Mouse (Mus musculus): ENCODE measurements around the gene Gmds.

The Gmds gene

DNA sequence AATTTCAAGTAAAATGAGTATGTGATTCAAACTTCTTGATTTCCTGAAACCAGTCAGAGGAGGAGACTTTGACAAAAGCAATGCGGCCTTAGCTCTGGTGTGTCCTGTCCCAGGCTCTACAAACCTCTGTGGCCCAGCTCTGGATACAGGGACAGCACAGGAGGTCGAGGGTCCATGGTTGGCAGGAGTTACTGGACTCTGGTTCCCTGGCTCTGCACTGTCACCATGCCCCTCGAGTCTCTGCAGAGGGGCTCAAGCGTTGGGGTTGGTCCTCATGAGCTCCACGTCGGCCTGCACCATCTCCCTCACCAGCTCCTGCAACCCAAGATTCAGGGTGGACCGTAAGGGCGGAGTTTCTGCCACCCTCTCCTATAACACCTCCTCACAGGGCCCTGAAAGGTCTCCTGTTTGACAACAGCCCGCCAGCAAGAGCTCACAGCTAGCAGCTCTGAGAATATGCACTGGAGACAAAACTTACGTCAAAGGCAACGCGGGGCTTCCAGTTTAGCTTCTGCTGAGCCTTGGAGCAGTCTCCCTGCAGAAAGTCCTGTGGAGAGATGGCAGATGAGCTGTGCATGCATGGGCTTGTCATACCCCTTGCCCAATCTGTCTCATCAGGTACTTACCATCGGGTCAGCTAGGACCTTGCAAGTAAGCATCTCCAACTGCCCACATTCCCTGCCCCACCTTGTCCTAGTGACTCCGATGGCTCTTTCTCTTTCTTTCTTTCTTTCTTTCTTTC, 518.7 kb downstream of the Gmds start:
- in situ Hi-C loops (cut with MboI, MseI): no loop called here

GRCm38 (mm10) chr13:31818337-31818736, 520.2 kb downstream of the Gmds start:
- in situ Hi-C loops (cut with MboI, MseI): no loop called here

GRCm38 (mm10) chr13:31815383-31816003, 523.0 kb downstream of the Gmds start:
- in situ Hi-C loops (cut with MboI, MseI): no loop called here

- in situ Hi-C loops (cut with MboI, MseI): no loop called here
These were observed 525.8 kb downstream of the Gmds start for GRCm38 (mm10) chr13:31812701-31813100.

DNA sequence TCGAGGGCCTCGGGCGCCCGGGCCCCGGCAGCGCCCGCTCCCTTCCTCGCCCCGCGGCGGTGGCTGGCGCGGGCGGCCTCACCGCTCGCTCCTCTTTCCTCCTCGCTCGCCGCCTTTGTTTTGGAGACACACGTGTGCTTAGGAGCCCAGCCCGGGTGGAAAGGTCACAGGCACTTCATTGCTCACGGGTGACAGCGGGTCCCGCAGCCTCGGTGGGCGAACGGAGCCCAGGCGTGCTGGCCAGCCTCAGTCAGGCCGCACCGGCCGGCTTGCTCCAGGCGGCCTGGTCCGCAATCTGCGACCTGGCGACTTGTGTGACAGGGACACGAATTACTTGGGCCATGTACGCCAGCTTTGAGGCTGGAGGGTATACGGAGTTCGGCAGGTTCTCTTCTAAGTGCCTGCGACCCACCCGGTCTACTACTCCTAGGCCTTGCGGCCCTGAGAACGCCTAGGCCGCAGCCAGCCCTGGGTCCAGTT, 527.0 kb downstream of the Gmds start:
- in situ Hi-C loops (cut with MboI, MseI): no loop called here

DNA sequence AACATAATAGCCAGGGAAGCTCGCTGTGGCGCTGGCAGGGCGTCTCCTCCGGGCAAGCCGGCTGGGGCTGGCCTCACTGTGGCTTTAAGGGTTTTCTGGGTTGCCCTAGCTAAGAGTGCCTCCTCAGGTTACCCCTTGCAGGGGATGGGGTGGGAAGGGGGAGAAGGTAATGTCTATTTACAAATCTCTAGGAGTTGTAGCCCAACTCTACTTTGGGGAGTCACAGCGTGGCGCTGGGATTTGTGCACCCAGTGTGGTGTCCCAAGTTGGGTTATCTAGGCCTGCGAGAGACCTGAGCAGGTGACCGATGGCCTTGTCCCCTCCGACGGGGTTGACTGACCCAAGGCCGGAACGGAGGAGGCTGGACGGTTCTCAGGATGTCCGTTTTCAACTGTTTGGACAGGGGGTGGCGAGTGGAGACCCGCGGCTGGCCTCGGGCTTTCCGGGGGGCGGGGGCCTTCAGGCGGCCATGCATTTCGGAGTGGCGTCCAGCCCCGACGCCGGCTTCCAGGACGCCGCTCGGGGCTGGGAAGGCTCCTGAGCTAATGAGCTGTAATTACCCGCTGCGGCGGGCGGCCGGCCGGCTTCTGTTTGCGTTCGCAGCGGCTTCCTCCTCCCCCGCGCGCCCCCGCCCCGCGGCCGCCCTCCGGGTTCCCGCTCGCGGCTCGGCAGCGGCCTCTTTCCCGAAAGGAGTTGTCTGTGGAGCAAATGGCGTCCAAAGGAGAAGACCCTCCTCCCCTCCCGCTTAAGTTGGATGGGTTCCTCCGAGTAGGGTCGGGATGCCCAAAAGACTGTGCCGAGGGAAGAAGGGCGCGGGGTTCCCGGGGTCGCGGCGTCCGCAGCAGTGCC, 527.6 kb downstream of the Gmds start:
- in situ Hi-C loops (cut with MboI, MseI): no loop called here

GRCm38 (mm10) chr13:31810375-31810692, 528.2 kb downstream of the Gmds start:
- in situ Hi-C loops (cut with MboI, MseI): no loop called here

DNA sequence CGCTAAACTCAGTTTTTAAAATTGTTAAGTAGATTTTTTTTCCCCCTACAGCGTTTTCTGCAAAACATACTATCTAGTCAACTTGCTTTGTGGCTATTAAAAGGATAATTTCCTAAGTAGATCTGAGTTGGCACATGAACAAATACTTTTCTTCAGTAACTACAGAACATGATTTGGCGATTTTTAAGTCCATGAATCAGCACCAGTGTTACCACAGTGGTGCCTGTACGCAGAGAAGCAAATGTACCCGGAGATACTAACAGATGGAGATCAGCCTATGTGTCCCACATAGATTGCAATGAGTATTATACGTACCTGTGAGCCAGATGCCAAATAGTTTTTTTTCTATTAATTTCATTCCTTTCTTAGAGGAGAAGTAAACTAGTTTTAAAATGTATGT, 528.8 kb downstream of the Gmds start:
- in situ Hi-C loops (cut with MboI, MseI): no loop called here

GRCm38 (mm10) chr13:31808804-31809420, 529.6 kb downstream of the Gmds start:
- in situ Hi-C loops (cut with MboI, MseI): no loop called here

- in situ Hi-C loops (cut with MboI, MseI): no loop called here
These were observed 530.3 kb downstream of the Gmds start for GRCm38 (mm10) chr13:31808116-31808803.

DNA sequence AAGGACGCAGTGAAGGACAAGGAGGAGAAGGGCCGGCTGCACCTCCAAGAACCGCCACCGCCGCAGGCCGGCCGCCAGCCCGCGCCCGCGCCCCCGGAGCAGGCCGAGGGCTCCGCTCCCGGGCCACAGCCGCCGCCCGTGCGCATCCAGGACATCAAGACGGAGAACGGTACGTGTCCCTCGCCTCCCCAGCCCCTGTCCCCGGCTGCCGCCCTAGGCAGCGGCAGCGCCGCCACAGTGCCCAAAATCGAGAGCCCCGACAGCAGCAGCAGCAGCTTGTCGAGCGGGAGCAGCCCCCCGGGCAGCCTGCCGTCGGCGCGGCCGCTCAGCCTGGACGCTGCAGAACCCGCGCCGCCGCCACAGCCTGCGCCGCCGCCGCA, 530.8 kb downstream of the Gmds start:
- in situ Hi-C loops (cut with MboI, MseI): no loop called here

DNA sequence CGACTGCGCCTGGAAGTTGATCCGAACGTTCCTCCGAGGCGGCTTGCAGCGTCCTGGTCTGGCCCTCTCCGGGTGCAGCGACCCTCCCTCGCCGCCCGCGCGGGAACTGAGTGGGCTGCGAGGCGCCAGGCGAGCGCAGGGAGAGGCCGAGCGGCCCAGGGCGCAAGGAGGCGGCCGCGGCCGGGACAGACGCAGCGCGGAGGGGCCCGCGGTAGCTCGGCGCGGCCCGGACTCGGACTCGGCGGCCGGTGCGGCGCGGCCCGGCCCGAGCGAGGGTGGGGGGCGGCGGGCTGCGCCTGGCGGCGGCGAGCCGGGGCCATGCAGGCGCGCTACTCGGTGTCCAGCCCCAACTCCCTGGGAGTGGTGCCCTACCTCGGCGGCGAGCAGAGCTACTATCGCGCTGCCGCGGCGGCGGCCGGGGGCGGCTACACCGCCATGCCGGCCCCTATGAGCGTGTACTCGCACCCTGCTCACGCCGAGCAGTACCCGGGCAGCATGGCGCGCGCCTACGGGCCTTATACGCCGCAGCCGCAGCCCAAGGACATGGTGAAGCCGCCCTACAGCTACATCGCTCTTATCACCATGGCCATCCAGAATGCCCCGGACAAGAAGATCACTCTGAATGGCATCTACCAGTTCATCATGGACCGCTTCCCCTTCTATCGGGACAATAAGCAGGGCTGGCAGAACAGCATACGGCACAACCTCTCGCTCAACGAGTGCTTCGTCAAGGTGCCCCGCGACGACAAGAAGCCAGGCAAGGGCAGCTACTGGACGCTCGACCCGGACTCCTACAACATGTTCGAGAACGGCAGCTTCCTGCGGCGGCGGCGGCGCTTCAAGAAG, 531.4 kb downstream of the Gmds start:
- in situ Hi-C loops (cut with MboI, MseI): no loop called here

DNA sequence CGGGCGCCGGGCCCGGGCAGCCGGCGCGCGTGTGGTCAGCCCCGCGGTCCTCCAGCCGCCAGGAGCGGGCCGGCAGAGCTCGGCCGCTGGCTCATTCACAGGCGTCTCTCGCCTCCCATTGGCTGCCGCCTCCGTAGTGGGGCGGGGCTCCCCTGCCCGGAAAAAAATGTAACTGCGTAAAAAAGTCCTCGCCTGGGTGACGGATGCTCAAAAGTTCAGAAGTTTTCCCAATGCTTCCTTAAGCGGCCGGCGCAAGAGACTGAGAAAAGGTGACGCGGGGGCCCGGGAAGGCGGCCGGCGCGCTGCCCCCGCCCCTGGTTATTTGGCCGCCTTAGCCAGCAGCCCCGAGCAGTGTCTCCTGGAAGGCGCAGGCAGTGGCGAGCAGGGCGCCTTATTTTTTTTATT, 532.1 kb downstream of the Gmds start, which contains the start of gene Foxc1:
Foxc1 (plus strand) TSS at position 206 of the 405 bp plus-strand sequence.
- in situ Hi-C loops (cut with MboI, MseI): no loop called here

DNA sequence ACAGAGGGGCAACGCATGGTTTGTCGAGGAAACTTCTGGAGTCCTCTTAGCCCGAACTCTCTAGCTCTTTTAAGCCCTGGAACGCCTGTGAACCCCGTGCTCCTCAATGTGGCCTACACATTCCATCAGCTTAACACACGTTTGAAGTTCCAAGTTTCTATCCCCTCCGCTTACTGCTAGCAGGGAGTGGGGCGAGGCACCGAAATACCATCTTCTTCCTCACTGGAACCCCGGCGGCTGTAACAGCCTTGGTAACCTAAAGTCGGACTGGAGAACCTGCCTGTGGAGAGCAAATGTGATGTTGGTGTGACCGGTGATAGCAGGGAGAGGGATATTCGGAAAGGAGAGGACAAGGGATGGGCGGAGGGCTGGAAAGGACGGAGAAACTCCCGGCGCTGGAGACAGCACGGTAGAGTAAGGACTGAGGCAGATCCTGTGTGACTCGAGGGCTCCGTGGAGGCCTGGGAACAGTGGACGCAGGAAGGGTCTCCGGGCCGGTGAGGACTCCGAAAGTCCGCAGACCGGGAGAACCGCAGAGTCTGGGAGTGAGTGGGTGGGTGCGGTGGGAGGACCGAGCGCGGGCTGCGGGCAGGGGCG, 532.6 kb downstream of the Gmds start:
- in situ Hi-C loops (cut with MboI, MseI): no loop called here

GRCm38 (mm10) chr13:31804571-31804970, 534.0 kb downstream of the Gmds start:
- in situ Hi-C loops (cut with MboI, MseI): loop anchor here (5.0 kb wide), 2 partner anchors 413 to 868 kb away; no protein-coding TSS in a partner anchor

DNA sequence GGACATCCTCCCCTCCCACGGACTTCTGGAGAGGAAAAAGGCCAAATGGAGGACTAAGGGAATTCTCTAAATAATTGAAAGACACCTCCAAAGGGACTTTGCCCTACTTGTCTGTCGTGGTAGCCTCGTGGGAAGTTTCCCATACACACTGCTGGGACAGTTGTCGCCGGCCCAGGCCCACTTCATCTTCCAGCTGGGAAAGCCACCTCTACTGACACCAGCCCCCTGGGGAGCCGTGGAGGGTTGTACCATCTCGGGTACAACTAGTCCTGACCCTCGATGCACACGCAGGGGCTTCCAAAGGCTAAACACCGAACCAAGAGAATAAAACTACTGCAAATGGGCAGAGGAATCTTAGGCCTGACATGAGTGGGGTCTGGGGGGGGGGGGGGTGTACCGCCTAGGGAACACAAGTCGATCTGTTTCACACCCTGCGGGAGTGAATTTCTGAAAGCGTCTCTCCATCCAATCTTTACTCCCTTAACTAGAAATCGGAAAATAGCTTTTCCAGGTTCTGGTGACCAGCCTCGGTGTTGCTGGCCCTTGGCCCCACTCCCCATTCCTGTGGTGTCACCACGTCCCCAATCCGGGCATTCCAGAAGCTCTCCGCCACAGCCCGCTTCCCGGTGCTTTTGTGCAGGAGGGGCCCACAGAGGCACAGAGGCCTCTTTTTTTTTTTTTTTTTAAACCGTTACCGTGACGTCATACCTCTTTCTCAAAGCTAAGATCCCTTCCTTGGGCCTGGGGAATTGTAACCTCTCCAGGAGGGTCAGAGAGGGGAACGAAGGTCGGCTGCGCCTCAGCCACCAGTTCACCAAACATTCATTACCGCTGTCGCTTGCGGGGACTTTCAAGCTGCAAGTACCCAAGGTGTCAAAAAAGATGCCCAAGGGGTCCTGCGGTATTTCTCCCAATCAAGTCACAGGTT, 535.1 kb downstream of the Gmds start:
- in situ Hi-C loops (cut with MboI, MseI): loop anchor here (5.0 kb wide), 2 partner anchors 414 to 869 kb away; no protein-coding TSS in a partner anchor

DNA sequence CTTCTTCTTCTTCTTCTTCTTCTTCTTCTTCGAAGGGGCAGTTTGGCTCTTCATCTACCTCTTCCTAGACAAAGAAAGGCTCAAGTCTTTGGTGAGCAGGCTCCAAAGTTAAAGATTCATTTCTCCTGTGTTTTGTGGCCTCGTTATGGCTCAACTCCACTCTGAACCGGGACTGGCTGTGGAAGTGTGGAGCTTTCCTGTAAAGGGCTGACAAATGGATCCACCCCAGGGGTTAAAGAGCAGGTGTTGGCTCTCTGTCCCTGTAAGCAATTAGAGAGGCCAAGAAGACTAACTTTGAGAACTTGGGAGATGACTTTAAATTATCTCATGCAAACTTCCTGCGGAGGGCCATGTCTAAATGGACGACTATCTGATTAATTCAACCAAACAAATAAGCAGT, 536.1 kb downstream of the Gmds start:
- in situ Hi-C loops (cut with MboI, MseI): loop anchor here (5.0 kb wide), 2 partner anchors 415 to 870 kb away; no protein-coding TSS in a partner anchor

GRCm38 (mm10) chr13:31801703-31802305, 536.7 kb downstream of the Gmds start:
- in situ Hi-C loops (cut with MboI, MseI): loop anchor here (5.0 kb wide), 2 partner anchors 415 to 870 kb away; no protein-coding TSS in a partner anchor
